Comparison of ENCODE assay signal across 14 mouse cellular contexts in genomic region chr6:31373084-31373673, GRCm38 (mm10).
"Had no signal": no experiment of that assay in that cellular context is flagged by ENCODE, and none has a peak within 500 bp of the region (broad histone marks: within the 10 kb centered on the region; RNA-seq: fewer than 3 reads in every experiment).

No protein-coding gene starts in this region.

- H3K9ac ChIP-seq: kidney, embryonic 15.5 days; limb, embryonic 12.5 days; liver, embryonic 13.5 days; liver, postnatal 0 days; lung, embryonic 15.5 days; neural tube, embryonic 13.5 days had no signal

- H3K4me1 ChIP-seq: liver, embryonic 13.5 days; neural tube, embryonic 13.5 days had no signal

- H3K36me3 ChIP-seq: kidney, embryonic 15.5 days; limb, embryonic 12.5 days; liver, embryonic 13.5 days; lung, embryonic 15.5 days; midbrain, embryonic 10.5 days; neural tube, embryonic 13.5 days had no signal

- DNase-seq: liver; liver, embryonic 13.5 days; liver, postnatal 0 days; midbrain, embryonic 14.5 days; right cerebral cortex, adult 18-20 months; right cerebral cortex, postnatal 25 days; thymus, adult 18-20 months; thymus, postnatal 14 days had no signal

- H3K27ac ChIP-seq: kidney, embryonic 15.5 days; left cerebral cortex, adult 2 months; limb, embryonic 12.5 days; liver, embryonic 13.5 days; lung, embryonic 15.5 days; midbrain, embryonic 10.5 days; neural tube, embryonic 13.5 days had no signal

- H3K9me3 ChIP-seq: kidney, embryonic 15.5 days; limb, embryonic 12.5 days; liver, embryonic 13.5 days; lung, embryonic 15.5 days; midbrain, embryonic 10.5 days; neural tube, embryonic 13.5 days had no signal

- ATAC-seq: liver, postnatal 0 days had no signal

- H3K27me3 ChIP-seq: kidney, embryonic 15.5 days; limb, embryonic 12.5 days; liver, embryonic 13.5 days; lung, embryonic 15.5 days; neural tube, embryonic 13.5 days had no signal

- H3K4me2 ChIP-seq: kidney, embryonic 15.5 days; limb, embryonic 12.5 days; liver, embryonic 13.5 days; lung, embryonic 15.5 days; neural tube, embryonic 13.5 days had no signal

- H3K4me3 ChIP-seq: kidney, embryonic 15.5 days; left cerebral cortex, adult 2 months; limb, embryonic 12.5 days; liver, embryonic 13.5 days; lung, embryonic 15.5 days; midbrain, embryonic 10.5 days; neural tube, embryonic 13.5 days had no signal
